Mouse (Mus musculus): ENCODE measurements at regions not wholly inside any gene's neighbourhood (a gene's known extent, or its start where the extent isn't known, plus 50 kb on each side); places are given as distances from the start of the nearest gene placed in this dataset.
A peak's percentile ranks its signal among the peaks of the same experiment; 100 is the strongest.

DNA sequence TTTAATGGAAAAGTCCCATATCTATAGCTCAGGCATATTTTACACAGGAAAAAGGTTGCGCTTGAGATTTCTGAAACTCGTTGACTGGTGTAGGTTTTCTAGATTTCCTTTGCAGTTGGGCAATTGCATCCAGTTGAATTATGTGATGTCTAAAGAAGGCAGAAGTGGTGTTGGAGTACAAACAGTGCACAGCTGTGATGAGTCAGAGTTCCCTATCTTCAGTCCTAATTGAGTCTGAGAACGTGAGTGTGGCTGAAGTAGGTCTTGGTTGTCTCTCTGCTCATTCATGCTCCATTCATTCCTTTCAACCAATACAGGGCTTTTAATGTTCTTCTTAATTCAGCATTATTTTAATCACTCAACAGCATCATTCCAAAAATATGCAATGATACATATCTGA lies 142.9 kb upstream of the Dpyd start:
- DNase-seq (ENCODE audit: low spot score in 2 of 2) = no peak

DNA sequence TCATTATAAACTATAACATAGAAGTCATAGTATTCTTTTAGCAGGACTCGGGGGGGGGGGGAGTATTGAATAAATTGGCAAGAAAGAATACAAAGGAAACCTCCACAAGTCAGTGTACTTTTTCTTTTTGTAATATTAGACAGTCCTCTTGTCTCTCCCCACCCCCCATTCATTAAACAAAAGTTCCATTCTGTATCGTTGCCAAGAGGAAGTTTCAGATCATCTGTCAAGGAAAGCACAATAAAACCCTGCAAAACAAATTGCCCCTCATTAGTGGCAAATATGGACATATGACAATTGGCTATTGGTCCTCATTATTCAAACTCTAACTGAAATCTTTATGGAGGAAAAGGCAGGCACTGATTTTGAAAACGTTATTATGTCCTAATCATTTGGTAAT lies 140.2 kb upstream of the Dpyd start:
- no peak for DNase-seq (ENCODE audit: low spot score in 2 of 2)

DNA sequence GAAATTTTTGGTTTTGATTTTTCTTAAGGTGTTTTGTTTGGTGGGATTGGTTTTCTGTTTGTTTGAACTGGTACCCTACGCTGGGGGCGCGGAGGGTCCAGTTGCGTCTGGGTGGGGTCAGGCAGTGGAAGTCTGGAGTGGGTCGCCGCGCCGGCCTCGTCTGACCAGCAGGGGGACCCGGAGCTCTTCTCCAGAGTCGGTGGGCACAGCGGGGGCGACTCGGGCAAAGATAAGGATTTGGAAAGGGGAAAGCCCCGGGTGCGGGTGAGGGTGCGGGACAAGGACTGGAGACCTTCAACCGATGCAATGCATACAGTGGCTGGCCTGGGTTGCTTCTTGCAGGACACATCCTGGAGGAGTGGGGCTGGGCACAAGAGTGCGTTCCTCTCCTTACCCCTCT lies 136.2 kb upstream of the Dpyd start:
- no peak for DNase-seq (ENCODE audit: low spot score in 2 of 2)

DNA sequence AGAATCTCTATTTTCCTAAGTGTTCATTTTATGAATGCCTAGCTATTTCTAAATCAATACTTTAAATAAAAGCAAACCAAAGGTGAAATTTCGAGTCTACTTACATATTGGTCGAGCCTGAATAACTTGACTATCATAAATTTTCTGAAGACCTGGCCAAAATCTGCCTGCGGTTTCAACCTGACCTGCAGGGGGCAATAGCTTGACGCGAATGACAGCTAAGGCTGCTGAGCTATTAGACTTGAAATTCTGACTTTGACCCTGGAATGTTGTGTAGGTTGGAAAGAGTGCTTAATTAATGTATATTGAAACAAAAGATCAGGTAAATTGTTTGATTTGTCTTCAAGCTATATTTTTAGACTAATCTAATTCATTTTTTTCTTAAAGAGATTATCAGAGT lies 133.4 kb upstream of the Dpyd start:
- DNase-seq (ENCODE audit: low spot score in 2 of 2) = no peak

DNA sequence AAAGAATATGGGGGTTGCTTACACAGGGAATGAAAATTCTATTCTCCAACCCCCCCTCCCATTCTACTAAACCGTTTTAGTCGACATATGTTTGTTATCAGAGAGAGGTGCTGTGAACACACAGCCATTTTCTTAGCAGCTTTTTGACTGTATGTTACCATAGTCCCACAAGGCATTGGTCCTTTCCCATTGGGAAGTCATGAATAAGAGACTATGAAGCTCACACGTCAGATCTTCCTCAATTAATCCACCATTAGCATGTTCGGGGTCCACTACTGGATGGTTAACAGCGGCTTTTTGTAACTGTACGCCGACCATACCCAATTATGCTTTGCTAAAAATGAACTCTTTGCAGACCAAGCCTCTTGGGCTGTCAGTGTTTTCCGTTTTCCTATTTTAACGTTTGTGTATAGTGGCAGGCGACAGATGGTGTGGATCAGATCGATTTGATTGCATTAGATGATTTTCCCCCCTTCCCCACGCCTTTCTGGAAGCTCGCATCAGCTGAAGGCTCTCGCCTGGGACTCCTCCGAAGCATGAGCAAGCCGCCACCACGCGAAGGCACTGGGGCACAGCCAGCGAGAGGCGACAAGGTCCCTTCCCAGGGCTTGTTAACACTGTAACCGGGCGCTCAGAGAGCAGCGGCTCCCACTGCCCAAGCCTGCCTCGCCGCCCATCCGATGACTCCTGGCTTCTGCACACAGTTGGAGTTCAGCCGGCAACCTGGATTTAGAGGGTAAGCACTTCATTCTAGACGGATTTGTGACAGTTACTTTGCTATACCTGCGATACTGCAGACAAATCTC lies 131.9 kb upstream of the Dpyd start:
- no peak for DNase-seq (ENCODE audit: low spot score in 2 of 2)

DNA sequence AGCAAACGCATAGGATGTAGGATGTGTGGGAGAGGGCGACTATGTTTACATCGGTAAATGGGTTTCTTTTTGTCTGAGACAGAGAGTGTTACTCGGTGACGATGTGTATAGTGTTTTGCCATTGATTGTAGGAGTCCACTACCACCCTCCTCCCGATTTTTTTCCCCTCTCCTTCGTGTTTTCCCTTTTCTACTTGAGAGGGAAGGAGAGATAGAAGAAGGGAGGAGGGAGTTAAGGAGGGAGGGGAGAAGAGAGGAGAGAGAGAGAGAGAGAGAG lies 131.4 kb upstream of the Dpyd start:
- no peak for DNase-seq (ENCODE audit: low spot score in 2 of 2)

DNA sequence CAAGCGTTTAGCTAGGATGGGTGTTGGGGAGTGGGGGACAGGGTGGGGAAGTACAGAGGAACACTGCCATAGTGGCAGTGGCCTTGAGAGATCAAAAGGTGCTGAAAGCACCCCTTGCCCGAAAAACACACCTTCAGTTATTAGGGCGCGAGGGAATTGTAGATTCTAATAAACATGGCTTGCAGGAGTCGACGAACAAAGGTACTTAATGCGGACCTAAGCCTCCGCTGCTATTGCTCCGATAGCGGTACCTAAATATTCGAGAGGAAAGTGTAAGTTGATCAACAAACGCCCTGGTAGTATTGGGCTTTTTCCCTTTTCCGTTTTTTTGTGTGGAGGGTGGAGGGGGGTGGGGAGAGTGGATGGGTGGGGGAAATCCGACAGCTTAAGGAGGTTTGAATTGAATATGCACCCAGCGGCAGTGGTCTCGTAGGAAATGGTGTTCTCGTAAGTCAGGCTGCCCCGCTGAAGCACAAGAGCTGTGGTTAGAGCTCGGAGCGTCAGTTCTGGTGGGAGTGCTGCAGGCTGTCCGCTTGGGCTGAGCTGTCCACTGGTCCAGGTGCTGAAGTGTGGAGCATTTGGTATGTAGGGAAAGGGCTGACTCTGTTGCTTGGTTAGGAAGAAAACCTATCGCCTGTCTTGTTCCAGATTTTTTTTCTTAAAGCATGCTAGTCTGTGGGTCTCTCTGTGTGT lies 130.8 kb upstream of the Dpyd start:
- DNase-seq (ENCODE audit: low spot score in 2 of 2) = peak; percentile 58 to 62

DNA sequence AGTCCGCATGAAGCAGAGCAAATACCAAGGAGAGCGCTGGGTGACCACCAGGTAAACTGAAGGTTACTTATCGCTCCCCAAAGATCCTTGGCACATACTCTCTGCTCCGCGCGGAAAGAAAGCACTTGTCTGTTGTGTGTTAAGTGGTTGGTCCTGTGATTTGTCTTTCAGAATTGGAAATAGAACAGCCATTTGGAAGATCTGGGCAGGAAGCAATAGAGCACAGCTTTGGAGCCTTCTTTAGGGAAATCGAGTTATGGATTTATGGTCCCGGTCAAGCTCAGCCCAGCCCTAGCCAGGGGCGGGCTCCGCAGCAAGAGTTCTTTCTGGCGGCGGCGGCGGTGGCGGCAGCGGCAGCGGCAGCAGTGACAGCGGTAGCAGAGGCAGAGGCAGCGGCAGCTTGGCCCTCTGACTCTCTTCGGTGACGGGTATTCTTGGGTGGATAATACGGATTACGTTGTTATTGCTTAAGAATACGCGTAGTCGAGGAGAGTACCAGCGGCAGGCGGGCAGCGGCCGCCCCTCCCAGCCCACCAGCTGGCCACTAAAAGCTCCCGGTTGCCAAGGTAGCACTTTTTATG lies 128.4 kb upstream of the Dpyd start:
- no peak for DNase-seq (ENCODE audit: low spot score in 2 of 2)

DNA sequence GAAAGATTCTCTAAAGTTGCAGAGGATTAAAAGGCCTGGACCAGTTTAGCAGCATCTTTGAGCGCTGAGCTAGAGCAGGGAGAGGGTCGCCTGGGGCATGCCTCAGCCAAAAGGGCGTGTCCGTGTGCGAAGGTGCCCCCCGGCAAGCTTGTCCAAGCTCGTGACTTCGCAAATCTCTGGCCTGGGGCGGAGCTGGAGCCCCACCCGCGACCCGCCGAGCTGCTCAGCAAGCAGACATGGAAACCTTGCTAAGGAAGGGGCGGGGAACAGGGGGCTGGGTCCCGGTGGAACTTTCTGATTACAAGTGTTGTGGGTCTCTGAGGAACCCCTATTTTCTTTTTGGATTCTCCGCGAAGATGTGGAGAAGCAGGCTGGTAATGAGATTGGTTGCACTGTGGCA lies 127.6 kb upstream of the Dpyd start:
- DNase-seq (ENCODE audit: low spot score in 2 of 2) = no peak

DNA sequence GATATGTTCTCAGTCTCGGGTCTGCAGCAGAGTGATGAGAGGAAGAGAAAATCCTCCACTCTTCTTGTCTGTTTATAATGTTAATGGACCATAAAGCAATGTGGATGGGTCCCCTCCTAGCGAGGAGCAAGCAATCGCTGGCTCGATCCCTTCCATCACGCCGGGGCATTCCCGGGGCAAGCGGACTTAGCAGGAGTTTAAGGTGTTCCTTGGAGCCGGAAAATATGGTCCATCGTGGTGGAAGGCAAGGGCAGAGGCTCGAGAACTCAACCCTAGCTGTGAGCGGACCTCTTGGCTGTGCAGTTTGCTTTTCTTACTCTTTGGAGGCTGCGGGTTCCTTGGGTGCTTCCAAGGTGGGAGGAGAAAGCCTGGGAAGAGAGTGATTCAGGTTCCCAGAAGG lies 127.1 kb upstream of the Dpyd start:
- DNase-seq (ENCODE audit: low spot score in 2 of 2) = no peak

DNA sequence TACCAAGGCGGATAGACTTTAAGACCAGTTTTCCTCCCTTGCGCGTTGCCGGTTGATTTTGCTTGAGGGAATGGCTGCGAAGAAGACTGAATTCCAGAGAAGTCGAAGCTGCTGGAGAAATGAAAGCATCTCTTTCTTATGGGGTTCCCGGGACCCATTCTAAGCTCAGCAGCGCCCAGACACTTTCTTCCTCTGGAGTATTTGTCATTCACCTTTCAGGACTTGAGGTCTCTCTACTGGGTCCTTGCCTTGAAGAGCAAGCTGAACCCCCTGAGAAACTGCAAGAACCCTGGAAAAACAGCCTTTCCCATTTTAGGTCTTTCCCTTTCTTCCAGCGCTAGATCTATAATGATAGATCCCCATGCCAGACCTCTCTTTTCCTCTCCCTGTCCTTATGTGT lies 126.7 kb upstream of the Dpyd start:
- DNase-seq (ENCODE audit: low spot score in 2 of 2) = no peak

DNA sequence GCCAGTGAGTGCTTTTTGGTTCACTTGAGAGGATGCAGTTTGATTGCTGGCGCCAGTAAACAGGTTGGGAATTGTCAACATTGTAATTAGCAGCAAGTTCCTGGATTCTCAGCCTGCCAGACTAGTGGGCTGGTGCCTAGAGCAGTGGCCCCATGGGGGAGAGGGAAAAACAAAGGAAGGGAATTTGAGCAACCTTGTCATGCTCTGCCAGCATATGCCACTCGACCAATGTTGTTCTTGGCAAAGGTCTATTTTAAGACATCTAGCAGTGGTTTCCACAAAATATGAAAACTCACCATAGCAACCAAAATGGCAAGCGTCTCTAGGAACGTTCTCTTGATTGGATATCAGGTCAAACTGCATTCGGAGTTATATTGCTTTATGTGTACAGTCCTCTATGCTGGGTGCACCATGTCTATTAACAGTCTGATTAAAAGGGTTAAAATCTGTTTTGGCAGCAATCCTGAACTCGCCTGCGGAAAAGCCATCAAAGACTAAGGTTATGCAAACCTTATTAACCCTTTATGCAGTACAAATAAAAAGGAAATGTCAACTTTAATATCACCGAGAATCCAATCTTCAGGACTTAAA lies 118.1 kb upstream of the Dpyd start:
- no peak for DNase-seq (ENCODE audit: low spot score in 2 of 2)

DNA sequence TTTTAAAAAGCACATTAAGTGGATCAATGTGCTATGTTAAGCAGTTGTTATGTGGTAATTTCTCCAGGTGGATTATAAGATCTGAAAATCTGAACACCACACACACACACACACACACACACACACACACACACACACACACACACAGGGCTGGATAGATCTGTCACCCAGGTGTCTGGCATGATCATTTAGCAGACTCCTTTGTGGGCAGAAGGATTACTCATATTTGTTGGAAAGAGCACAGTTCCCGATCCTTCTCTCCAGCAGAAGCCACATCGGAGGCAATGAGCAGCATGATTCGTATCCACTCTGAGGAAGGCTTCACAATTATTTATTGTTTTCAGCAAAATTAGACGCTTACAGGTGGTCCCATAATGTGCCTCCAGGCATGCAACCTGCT lies 116.6 kb upstream of the Dpyd start:
- no peak for DNase-seq (ENCODE audit: low spot score in 2 of 2)

DNA sequence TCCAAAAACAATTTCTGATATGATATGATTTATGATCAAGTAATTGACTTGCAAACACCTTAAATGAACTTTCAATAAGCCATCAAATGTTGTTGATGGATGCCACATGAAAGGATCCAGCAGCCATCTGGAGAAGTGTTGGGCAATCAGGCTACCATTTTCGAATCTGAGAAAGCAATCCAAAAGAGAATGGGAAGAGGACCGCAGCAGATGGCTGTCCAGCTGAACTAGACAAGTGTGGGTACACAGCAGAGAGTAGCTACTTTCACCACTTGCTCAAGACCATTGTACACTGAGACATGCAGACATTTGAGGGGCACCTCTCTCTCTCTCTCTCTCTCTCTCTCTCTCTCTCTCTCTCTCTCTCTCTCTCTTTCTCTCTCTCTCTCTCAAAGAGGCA lies 102.3 kb upstream of the Dpyd start:
- no peak for DNase-seq (ENCODE audit: low spot score in 2 of 2)

DNA sequence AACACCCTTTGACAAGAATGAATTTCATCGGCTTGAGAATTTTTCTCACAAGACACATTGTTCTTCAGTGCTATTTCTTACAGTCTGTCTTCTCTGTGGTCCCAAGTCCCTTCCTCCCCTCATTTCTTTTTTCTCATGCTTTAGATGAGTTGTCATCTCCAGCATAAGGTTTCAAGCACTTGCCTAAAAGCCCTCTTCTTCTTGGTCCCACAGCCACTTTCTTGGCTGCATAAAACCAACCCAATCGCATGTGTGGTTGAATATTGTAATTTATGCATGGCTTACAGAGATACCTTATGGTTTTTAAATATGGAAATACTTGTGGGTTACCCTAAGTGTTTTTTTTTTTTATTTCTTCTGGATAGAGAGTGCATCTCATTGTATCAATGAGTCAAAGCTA lies 96.3 kb upstream of the Dpyd start:
- DNase-seq (ENCODE audit: low spot score in 2 of 2) = no peak

DNA sequence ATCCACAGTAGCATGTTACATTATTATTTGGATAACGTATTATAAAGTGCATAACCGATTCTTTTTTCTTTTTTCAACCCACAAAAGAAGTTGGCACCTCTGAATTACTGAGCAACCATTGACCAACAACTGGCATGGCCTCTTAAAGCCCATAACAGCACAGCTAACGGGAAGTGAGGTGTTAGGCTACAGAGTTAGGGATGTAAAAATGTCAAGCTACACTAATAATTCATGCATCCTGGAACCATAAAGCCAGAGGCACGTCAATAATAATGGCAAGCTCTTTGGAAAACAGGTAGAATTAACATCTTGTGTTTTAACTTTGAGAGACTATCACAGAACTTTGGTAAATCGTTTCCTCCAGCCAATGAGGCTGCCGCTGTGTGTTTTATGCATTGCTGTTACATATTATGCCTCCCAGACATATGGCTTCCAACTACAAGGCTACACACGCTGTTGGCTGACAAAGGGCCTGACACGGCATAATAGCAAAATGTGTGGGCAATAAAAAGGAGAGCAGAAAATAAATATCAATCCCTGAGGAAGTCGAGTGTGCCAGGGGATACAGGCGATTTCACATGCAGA lies 89.6 kb upstream of the Dpyd start:
- DNase-seq (ENCODE audit: low spot score in 2 of 2) = no peak

DNA sequence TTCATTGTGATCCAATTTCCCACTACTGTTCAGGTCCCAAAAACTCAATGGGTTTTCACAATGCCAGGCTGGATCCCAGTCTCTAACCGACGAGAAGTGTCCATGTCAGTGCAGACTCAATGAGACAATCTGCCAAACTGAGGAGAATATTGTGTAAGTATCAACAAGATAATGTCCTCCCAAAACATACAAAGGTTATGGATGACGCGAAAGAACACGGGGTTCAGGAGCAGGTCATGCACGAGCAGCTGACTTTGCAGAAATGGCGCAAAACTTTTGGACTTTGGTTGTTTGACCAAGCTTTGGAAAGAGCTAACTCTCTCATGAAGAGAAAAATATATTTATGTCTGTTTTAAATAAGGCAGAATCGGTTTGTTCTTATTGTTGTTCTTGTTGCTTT lies 83.9 kb upstream of the Dpyd start:
- DNase-seq (ENCODE audit: low spot score in 2 of 2) = no peak

DNA sequence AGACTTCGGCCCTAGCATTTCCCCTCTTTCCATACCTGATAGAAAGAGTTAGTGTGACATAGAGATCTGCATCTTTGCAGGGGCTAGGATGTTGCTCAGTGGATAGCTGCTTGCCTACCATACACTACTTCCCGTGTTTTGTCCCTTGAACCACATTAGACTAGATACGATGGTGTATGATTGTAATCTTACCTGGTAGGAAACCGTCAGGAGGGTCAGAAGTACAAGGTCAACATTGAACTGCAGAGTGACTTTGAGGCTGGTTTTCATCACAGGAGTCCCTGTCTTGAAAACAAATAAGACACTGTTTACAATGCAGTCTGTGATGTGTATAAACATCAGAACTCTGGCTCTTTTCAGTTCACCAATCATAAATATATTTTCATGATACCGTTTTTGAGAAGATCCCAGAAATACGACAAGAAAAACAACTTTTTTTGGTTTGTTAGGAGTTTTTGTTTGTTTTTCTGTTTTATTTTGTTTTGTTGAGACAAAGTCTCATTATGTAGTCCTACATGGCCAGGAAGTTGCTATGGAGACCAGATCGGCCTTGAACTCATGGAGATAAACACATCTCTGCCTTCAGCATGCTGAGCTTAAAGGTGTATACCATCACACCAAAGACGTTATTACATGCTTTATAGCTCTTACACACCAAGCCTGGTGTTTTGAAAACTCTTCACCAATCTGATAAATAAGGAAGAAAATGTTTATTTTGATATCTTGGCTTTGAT lies 81.2 kb upstream of the Dpyd start:
- DNase-seq (ENCODE audit: low spot score in 2 of 2) = no peak

DNA sequence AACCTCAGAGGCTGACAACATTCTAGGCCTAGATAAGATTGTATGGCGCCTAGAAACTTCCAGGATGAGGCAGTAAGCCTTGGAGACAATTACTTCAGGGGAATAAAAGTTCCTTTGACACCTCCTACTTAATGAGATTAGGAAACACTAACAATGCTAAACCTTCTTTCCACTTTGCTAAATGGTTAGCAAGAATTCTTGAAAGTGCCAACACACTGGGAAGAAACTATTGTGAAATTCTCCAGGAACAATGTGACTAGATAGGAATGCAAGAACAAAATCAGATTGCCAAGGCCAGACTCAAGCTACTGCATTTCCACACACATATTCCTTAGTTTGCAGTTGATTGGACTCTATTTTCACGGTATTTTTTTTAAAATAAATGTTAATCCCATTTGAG lies 76.0 kb upstream of the Dpyd start:
- DNase-seq (ENCODE audit: low spot score in 2 of 2) = no peak

DNA sequence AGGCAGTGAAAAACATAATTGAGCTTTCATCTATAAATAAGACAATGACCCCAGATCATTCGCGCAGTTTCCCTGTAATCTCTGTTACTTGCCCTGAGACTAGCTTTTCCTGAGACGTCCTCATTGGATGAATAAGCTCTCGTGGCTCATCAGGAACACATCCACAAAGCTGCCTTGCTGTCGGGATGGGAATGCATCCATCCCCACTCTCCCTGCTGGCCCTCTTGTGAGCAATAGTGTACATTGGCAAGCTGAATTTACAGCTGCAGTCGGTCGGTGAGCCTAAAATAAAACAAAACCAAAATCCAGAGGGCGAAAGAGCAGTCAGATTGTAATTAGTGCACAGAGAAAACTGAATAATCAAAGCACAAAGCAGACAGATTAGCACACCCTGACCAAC lies 74.5 kb upstream of the Dpyd start:
- DNase-seq (ENCODE audit: low spot score in 2 of 2) = no peak

DNA sequence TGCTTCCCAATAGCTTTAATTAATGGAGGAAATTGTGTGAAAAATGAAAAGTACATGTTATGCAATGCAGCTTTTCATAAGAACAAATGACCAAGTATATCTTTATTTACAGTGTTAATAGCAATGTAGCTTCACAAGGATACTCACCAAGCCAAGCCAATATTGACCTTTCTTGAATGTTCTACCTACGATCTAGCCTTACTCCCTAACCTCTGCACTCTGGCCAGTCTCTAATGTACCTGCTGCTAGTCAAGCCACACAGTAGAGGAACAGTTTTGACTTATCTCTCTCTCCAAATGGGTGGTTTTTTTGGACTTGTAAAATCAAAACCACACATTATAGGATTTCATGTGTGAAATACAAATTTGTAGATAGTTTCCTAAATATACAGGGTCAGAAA lies 70.8 kb upstream of the Dpyd start:
- no peak for DNase-seq (ENCODE audit: low spot score in 2 of 2)

DNA sequence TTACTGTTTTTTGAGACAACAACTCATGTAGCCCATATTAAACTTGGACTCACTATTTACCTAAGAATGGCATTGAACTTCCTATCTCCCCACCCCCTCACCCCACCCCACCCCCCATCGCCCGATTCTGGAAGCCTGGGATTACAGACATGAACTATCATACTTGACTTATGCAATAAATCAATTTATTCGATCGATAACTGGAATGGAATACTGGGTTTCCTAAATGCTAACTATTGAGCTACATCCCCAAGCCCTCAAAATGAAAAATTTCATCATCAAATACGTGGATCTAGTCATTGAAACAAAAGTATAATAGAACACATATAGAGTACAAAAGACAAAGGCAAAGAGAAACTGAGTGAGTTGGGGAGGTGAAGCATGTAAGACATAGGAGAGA lies 70.1 kb upstream of the Dpyd start:
- no peak for DNase-seq (ENCODE audit: low spot score in 2 of 2)

Data from adrenal gland, postnatal 4 days (tissue).